ENCODE assay signal across 14 mouse cellular contexts in genomic region chr12:105551551-105551989, GRCm38 (mm10). TPM values are rescaled to one million over a fixed set of nuclear protein-coding genes. Genes with fewer than 3 reads are reported as not detected.
DNase-seq lines count a peak whose midpoint lies in the region; ATAC-seq and TF ChIP-seq lines count a peak whose summit lies in the region.
"Had no signal": no experiment of that assay in that cellular context is flagged by ENCODE, and none has a peak within 500 bp of the region (broad histone marks: within the 10 kb centered on the region; RNA-seq: fewer than 3 reads in every experiment).

No protein-coding gene starts in this region.

- TF ChIP-seq CTCF in lung, postnatal 0 days (IDR thresholded peaks at IDR 0.05) = no peak

- 0 out of 2 replicates have a peak overlapping the region, but pooled peaks have one; percentile 56 for H3K27ac ChIP-seq in heart, embryonic 10.5 days
- H3K27ac ChIP-seq in lung, postnatal 0 days (ENCODE audit: low read length) = peak overlapping the region; percentile 63
- H3K27ac ChIP-seq: midbrain, embryonic 10.5 days had no signal

- WGBS in heart, embryonic 10.5 days = 52% methylated on average over 6 of the region's 6 CpGs
- 29% methylated on average over 6 of the region's 6 CpGs for WGBS in lung, postnatal 0 days

- H3K4me3 ChIP-seq in heart, embryonic 10.5 days = no peak overlapping the region
- no peak overlapping the region for H3K4me3 ChIP-seq in lung, postnatal 0 days (ENCODE audit: low read depth, low read length)
- H3K4me3 ChIP-seq: midbrain, embryonic 10.5 days had no signal

- peak; percentile 12; the same call in 1 of the 2 replicates for ATAC-seq in lung, postnatal 0 days

- no peak for DNase-seq in heart, embryonic 10.5 days (ENCODE audit: low spot score)
- no peak for DNase-seq in heart, adult 8-10 months (ENCODE audit: low spot score)
- no peak for DNase-seq in lung, postnatal 0 days (ENCODE audit: low spot score)
- DNase-seq in lung, postnatal 4 days = no peak
- DNase-seq in cerebellum, adult 11 months = peak; percentile 37
- DNase-seq in cerebellum, postnatal 14 days = peak; percentile 64 to 65
- no peak for DNase-seq in thymus, postnatal 10 days (ENCODE audit: low spot score in 2 of 2)
- DNase-seq: gastrocnemius, postnatal 10 days; lung, adult 2 months; spleen, adult 18-20 months had no signal

- H3K27me3 ChIP-seq in heart, embryonic 10.5 days (ENCODE audit: insufficient read depth, poor library complexity, severe bottlenecking) = peaks cover 4% of the 10 kb centered on the region; the same call in 1 of the 2 replicates
- H3K27me3 ChIP-seq in lung, postnatal 0 days (replicated peaks; ENCODE audit: insufficient read depth, low read length) = no peaks in the 10 kb centered on the region

- no peaks in the 10 kb centered on the region for H3K9me3 ChIP-seq in heart, embryonic 10.5 days
- H3K9me3 ChIP-seq in lung, postnatal 0 days (ENCODE audit: low read length) = no peaks in the 10 kb centered on the region
- H3K9me3 ChIP-seq: midbrain, embryonic 10.5 days had no signal

- TF ChIP-seq EP300 in lung, postnatal 0 days (IDR thresholded peaks at IDR 0.05) = no peak

- no peak overlapping the region for H3K4me2 ChIP-seq in lung, postnatal 0 days (replicated peaks; ENCODE audit: low read depth, low read length)

- H3K36me3 ChIP-seq in heart, embryonic 10.5 days = no peaks in the 10 kb centered on the region
- H3K36me3 ChIP-seq in lung, postnatal 0 days (ENCODE audit: insufficient read depth, low read length) = no peaks in the 10 kb centered on the region
- H3K36me3 ChIP-seq: midbrain, embryonic 10.5 days had no signal

- peaks cover 63% of the 10 kb centered on the region for H3K4me1 ChIP-seq in heart, embryonic 10.5 days
- peaks cover 16% of the 10 kb centered on the region; the same call in 1 of the 2 replicates for H3K4me1 ChIP-seq in lung, postnatal 0 days (ENCODE audit: insufficient read depth, low read depth, low read length)

- no peak overlapping the region for H3K9ac ChIP-seq in lung, postnatal 0 days (replicated peaks; ENCODE audit: low read depth)

RNA-seq across cellular contexts. Expression of gene Bdkrb2, which starts 11.5 kb away (rescaled TPM):
- polyA plus RNA-seq in heart, embryonic 10.5 days (2016; fragmentation: Nextera tagmentation; extraction: Ambion mirVana) = 1.4 and 2.4 TPM in 2 replicates
- total RNA-seq in heart, adult 8-10 months (2022) = under 1 TPM; 0.26 to 0.44 (median 0.33) TPM
- 2.1 and 2.5 TPM in 2 replicates for polyA plus RNA-seq in lung, postnatal 0 days (2015; fragmentation: Nextera tagmentation; extraction: Ambion mirVana)

RNA-seq across cellular contexts. Expression of gene Bdkrb1, which starts 51.3 kb away (rescaled TPM):
- 0.22 TPM in 1 of 2 replicates, not detected in the other for polyA plus RNA-seq in heart, embryonic 10.5 days (2016; fragmentation: Nextera tagmentation; extraction: Ambion mirVana)
- not detected for total RNA-seq in heart, adult 8-10 months (2022)
- polyA plus RNA-seq in lung, postnatal 0 days (2015; fragmentation: Nextera tagmentation; extraction: Ambion mirVana) = 0.26 and 0.37 TPM in 2 replicates
- total RNA-seq: adrenal gland, postnatal 4 days had no signal
- polyA plus RNA-seq: heart, embryonic 16.5 days; intestine, embryonic 14.5 days; midbrain, embryonic 10.5 days had no signal

Comparison
In these comparisons a context has a peak if more than half of its experiments do, and no peak if none do; other contexts are left out.
1. DNase-seq: peak in cerebellum, adult 11 months (single experiment) and cerebellum, postnatal 14 days (2 of 2); none in heart, embryonic 10.5 days (single experiment), heart, adult 8-10 months (single experiment), lung, postnatal 0 days (single experiment), lung, postnatal 4 days (0 of 2) and thymus, postnatal 10 days (0 of 2).